9 mouse cellular contexts compared by ENCODE assay signal in the genomic region with DNA sequence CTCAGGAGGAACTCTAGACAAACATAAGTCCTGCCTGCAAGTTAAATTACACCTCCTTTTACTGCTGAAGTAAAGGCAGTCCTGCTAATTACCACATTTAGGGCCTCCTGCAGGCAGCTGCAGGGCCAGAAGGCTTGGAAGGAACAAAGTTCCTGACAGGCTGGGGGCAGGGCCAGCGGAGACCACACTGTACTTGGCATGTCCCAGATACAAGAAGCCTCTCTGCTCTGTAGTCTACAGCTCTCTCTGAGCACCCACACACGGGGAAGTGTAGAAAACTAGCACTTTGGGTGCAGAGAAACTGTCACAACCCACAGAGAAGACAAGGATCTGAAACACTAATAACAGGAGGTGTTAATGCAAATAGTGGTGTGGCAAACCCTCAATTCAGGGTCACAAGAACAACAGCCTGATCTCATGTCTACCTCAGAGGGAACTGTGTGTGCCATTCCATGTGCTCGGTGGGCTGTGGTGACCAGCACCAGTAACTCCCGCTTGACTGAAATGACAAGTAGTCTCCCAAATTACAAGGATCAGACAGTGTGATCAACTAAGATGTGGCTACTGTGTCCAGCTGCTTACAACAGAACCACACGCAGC. TPM values are rescaled to one million over a fixed set of nuclear protein-coding genes. Genes with fewer than 3 reads are reported as not detected.
A peak's percentile ranks its signal among the peaks of the same experiment; 100 is the strongest.
DNase-seq lines count a peak whose midpoint lies in the region; ATAC-seq and TF ChIP-seq lines count a peak whose summit lies in the region.
"Had no signal": no experiment of that assay in that cellular context is flagged by ENCODE, and none has a peak within 500 bp of the region (broad histone marks: within the 10 kb centered on the region; RNA-seq: fewer than 3 reads in every experiment).

No protein-coding gene starts in this region.

- no peak overlapping the region for H3K4me3 ChIP-seq in layer of hippocampus, adult 2 months
- no peak overlapping the region for H3K4me3 ChIP-seq in intestine, postnatal 0 days (ENCODE audit: low read depth, low read length)
- no peak overlapping the region for H3K4me3 ChIP-seq in limb, embryonic 15.5 days
- no peak overlapping the region for H3K4me3 ChIP-seq in lung, adult 2 months (replicated peaks; ENCODE audit: extremely low read depth, low read depth, low read length)
- H3K4me3 ChIP-seq: hindbrain, embryonic 15.5 days had no signal

- H3K27me3 ChIP-seq in intestine, postnatal 0 days (replicated peaks; ENCODE audit: control insufficient read depth, insufficient read depth, low read length): no peaks in the 10 kb centered on the region
- no peaks in the 10 kb centered on the region for H3K27me3 ChIP-seq in limb, embryonic 15.5 days
- H3K27me3 ChIP-seq: hindbrain, embryonic 15.5 days had no signal

- WGBS in intestine, postnatal 0 days: 26% methylated on average over 5 of the region's 5 CpGs
- 20% methylated on average over 5 of the region's 5 CpGs for WGBS in limb, embryonic 15.5 days
- WGBS in lung, adult 2 months: 45% methylated on average over 5 of the region's 5 CpGs

- no peaks in the 10 kb centered on the region for H3K36me3 ChIP-seq in intestine, postnatal 0 days (ENCODE audit: control insufficient read depth, insufficient read depth)
- no peaks in the 10 kb centered on the region for H3K36me3 ChIP-seq in limb, embryonic 15.5 days
- H3K36me3 ChIP-seq: hindbrain, embryonic 15.5 days had no signal

- H3K4me1 ChIP-seq in intestine, postnatal 0 days (replicated peaks; ENCODE audit: control insufficient read depth, insufficient read depth, low read length): 0 out of 2 replicates have a peak, but pooled peaks cover 5% of the 10 kb centered on the region
- H3K4me1 ChIP-seq in limb, embryonic 15.5 days: peaks cover 13% of the 10 kb centered on the region
- peaks cover 20% of the 10 kb centered on the region for H3K4me1 ChIP-seq in lung, adult 2 months (ENCODE audit: control insufficient read depth, insufficient read depth, low read length)

- no peak for TF ChIP-seq CTCF in layer of hippocampus, adult 2 months (conservative IDR thresholded peaks at IDR 0.05)
- TF ChIP-seq CTCF in intestine, postnatal 0 days (IDR thresholded peaks at IDR 0.05; ENCODE audit: low read depth): peak; percentile 13; the same call in 1 of the 2 replicates
- no peak for TF ChIP-seq CTCF in lung, adult 2 months (IDR thresholded peaks at IDR 0.05; ENCODE audit: insufficient read depth, low read length)

- peak overlapping the region; percentile 14; the same call in 1 of the 2 replicates for H3K4me2 ChIP-seq in intestine, postnatal 0 days (replicated peaks; ENCODE audit: low read depth)
- H3K4me2 ChIP-seq in limb, embryonic 15.5 days: no peak overlapping the region
- H3K4me2 ChIP-seq: hindbrain, embryonic 15.5 days had no signal

- peak; percentile 83 for ATAC-seq in intestine, postnatal 0 days
- ATAC-seq in limb, embryonic 15.5 days (ENCODE audit: insufficient number of reproducible peaks, low FRiP score, low TSS enrichment, low read depth): no peak

- no peaks in the 10 kb centered on the region for H3K9me3 ChIP-seq in intestine, postnatal 0 days (ENCODE audit: control insufficient read depth)
- H3K9me3 ChIP-seq in limb, embryonic 15.5 days: no peaks in the 10 kb centered on the region
- H3K9me3 ChIP-seq: hindbrain, embryonic 15.5 days had no signal

- H3K9ac ChIP-seq in intestine, postnatal 0 days (ENCODE audit: low read depth, low read length): no peak overlapping the region
- H3K9ac ChIP-seq in limb, embryonic 15.5 days: no peak overlapping the region
- H3K9ac ChIP-seq: hindbrain, embryonic 15.5 days had no signal

- H3K27ac ChIP-seq in layer of hippocampus, adult 2 months: peak overlapping the region; percentile 78
- H3K27ac ChIP-seq in intestine, postnatal 0 days (ENCODE audit: low read depth, low read length): no peak overlapping the region
- peak overlapping the region; percentile 33; the same call in 1 of the 2 replicates for H3K27ac ChIP-seq in limb, embryonic 15.5 days
- H3K27ac ChIP-seq: hindbrain, embryonic 15.5 days had no signal

- TF ChIP-seq POLR2A in lung, adult 2 months (IDR thresholded peaks at IDR 0.05; ENCODE audit: borderline replicate concordance, extremely low read depth, low read depth, low read length): no peak

- no peak for DNase-seq in layer of hippocampus, adult 2 months (ENCODE audit: low spot score in 2 of 2)
- no peak for DNase-seq in layer of hippocampus, postnatal 25 days (ENCODE audit: extremely low spot score in 1 of 2, low spot score in 1 of 2)
- peak; percentile 12 for DNase-seq in embryo, embryonic 11 days
- DNase-seq in adrenal gland, postnatal 10 days: no peak
- no peak for DNase-seq in ovary, postnatal 36 days (ENCODE audit: low spot score)
- no peak for DNase-seq in lung, adult 2 months

RNA-seq across cellular contexts. Expression of gene Grb2, which starts 37.8 kb away (rescaled TPM):
- 100 to 1,000 TPM; 182 to 198 TPM for total RNA-seq in layer of hippocampus, adult 2 months (2021)
- 100 to 1,000 TPM; 188 to 210 TPM for total RNA-seq in layer of hippocampus, postnatal 25 days (2021)
- polyA plus RNA-seq in intestine, postnatal 0 days (2015; fragmentation: Nextera tagmentation; extraction: Ambion mirVana): 60.5 and 61.3 TPM in 2 replicates
- polyA plus RNA-seq in limb, embryonic 15.5 days (2015; fragmentation: Nextera tagmentation; extraction: Ambion mirVana): 87.7 and 93.9 TPM in 2 replicates
- 100 to 1,000 TPM in 1 of 2 experiments, 10 to 100 TPM in 1; 99.1 to 104 TPM for total RNA-seq in adrenal gland, postnatal 10 days (2021)
- 38.3 and 46.6 TPM in 2 replicates for polyA plus RNA-seq in lung, adult 2 months (2012; rRNA removed)

RNA-seq across cellular contexts. Expression of gene Slc25a19, which starts 42.5 kb away (rescaled TPM):
- 10 to 100 TPM; 60.4 to 66.6 TPM for total RNA-seq in layer of hippocampus, adult 2 months (2021)
- total RNA-seq in layer of hippocampus, postnatal 25 days (2021): 10 to 100 TPM; 56.2 to 61.6 TPM
- polyA plus RNA-seq in intestine, postnatal 0 days (2015; fragmentation: Nextera tagmentation; extraction: Ambion mirVana): 19.1 and 19.5 TPM in 2 replicates
- polyA plus RNA-seq in limb, embryonic 15.5 days (2015; fragmentation: Nextera tagmentation; extraction: Ambion mirVana): 24.0 and 24.7 TPM in 2 replicates
- 100 to 1,000 TPM; 169 to 231 TPM for total RNA-seq in adrenal gland, postnatal 10 days (2021)
- polyA plus RNA-seq in lung, adult 2 months (2012; rRNA removed): 38.4 and 45.9 TPM in 2 replicates

RNA-seq across cellular contexts. Expression of gene Mif4gd, which starts 57.8 kb away (rescaled TPM):
- 10 to 100 TPM; 19.5 to 22.5 TPM for total RNA-seq in layer of hippocampus, adult 2 months (2021)
- 10 to 100 TPM; 21.7 to 23.7 TPM for total RNA-seq in layer of hippocampus, postnatal 25 days (2021)
- polyA plus RNA-seq in intestine, postnatal 0 days (2015; fragmentation: Nextera tagmentation; extraction: Ambion mirVana): 43.0 and 48.9 TPM in 2 replicates
- polyA plus RNA-seq in limb, embryonic 15.5 days (2015; fragmentation: Nextera tagmentation; extraction: Ambion mirVana): 27.6 and 29.1 TPM in 2 replicates
- 100 to 1,000 TPM; 110 to 140 TPM for total RNA-seq in adrenal gland, postnatal 10 days (2021)
- polyA plus RNA-seq in lung, adult 2 months (2012; rRNA removed): 82.0 and 108 TPM in 2 replicates

Comparison
In these comparisons a context has a peak if more than half of its experiments do, and no peak if none do; other contexts are left out.
1. RNA of gene Mif4gd, which starts 57.8 kb away (total RNA-seq): 110 to 140 TPM in adrenal gland, postnatal 10 days; 21.7 to 23.7 TPM in layer of hippocampus, postnatal 25 days and 19.5 to 22.5 TPM in layer of hippocampus, adult 2 months; every median in the first group is over 4 times any median in the second.